Mouse (Mus musculus) skeletal muscle tissue, adult 2 months (tissue): ENCODE results near the gene Gm10840.
"Not testable (repeated sequence)": the region's sequence is repeated elsewhere in the genome, so short reads cannot be mapped to it uniquely, and the experiment has no call there.

ENCODE experiments used
- DNase-seq: peaks from one replicate; pipeline ENCODE4 v3.0.0-alpha.2; 2012; ENCODE audit warnings: low read depth, low spot score

Gm10840 gene

DNA sequence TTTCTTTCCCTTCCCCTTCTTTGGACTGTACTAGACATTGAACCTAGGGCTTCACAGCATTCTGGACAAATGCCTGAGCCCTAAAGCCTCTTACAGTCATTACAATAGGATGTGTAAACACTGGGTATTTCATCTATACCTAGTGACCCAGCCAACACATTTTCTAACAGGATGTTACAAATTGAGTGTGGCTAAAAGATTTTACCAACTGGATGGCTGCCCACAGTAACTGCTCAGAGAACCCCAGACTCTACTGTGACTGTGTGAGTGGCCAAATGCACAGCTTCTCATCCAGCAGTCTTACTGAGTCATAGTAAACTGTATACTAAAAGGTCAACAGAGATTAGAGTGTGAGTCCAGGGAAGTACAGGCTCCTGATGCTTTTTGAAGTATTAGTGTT is 34.7 kb downstream of the Gm10840 start:
- no peak for DNase-seq

GRCm38 (mm10) chr11:106198277-106198676 is 37.6 kb downstream of the Gm10840 start:
- DNase-seq = no peak

DNA sequence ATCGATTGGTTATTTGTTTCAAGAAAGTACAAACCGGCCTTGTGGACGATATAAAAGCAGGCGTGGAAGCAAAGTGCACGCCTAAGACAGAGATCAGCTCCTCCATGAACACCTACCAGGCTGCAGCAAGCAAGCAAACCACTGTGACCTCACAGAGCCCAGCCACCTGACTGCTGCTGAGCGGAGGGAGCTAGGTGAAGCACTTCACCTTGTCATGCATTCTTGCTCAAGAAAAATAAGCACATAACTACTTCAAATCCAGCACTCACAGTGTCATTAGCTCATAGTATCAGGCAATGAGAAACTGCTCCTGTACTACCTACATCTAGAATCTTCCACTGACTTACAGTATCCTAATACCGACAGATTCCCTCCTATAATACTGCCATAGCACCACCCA is 39.3 kb downstream of the Gm10840 start:
- DNase-seq = not testable (repeated sequence)

DNA sequence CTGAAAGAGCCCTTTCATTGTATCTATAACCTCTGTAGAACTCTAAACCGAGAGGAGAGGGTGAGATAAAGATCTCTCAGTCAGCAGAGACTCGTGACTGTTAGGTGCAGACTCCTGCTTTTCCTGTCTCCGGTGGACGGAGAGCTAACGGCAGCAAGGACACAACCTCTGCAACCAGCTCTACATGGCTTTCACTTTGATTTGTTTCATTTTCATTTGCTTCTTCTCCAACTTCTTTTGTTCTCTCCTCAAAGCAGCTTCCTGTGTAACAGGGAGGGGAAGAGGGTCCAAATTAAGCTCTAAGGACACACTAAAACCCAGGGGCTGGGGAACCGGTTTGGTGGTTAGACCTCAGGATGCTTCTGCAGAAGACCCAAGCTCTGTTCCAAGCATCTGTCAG is 40.1 kb downstream of the Gm10840 start:
- DNase-seq = no peak

DNA sequence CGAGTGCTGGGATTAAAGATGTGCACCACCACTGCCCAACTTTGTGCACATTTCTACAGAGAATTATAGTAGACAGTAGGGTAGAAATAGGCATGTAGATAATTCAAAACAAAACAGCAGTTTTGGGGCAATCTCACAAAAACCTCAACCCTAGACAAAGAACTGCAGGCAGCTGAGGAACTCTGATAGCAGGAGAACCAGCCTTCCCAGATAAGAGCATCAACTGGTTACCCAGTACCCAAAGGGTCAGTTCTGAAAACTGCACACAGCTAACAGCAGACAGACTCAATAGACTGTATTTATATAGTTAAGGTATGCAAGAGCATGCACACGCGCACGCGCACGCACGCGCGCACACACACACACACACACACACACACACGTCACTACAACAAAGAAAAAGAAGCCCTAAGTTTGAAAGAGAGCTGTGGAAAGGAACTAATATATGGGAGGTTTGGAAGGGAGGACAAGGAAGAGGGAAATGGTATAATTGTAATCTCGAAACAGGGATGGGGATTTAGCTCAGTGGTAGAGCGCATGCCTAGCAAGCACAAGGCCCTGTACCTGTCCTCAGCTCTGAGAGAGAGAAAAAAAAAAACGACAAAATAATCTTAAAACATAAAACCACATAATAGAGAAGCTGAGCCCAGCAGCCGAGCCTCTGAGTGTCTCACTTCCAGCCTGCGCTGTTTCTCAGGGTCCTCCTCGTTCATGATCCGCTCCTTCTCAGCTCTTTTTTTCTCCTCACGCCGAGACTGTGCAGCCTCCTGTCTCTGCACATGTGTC is 40.9 kb downstream of the Gm10840 start:
- no peak for DNase-seq

DNA sequence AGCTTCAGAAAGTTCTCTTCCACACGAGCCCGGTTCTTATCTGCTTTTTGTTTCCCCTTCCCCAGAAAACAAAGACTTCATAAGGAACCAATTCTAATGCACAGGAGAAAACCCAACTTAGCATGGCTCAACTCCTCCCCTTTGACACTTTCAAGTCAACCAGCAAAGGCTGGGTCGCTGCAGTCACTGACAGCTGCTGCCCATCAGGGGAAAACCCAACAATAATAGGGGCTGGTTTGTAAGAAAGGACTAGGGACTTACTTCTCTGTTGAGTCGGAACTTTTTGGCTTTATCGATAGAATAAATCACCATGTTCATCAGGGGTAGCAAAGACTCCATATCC is 41.4 kb downstream of the Gm10840 start, which contains the start of gene Strada:
TSS of gene Strada (minus strand) at position 46 of the 343 bp plus-strand sequence.
- no peak for DNase-seq
